Mouse (Mus musculus): ENCODE results near the gene Txn2.
"Not testable (repeated sequence)": the region's sequence is repeated elsewhere in the genome, so short reads cannot be mapped to it uniquely, and the experiment has no call there.

The Txn2 gene

DNA sequence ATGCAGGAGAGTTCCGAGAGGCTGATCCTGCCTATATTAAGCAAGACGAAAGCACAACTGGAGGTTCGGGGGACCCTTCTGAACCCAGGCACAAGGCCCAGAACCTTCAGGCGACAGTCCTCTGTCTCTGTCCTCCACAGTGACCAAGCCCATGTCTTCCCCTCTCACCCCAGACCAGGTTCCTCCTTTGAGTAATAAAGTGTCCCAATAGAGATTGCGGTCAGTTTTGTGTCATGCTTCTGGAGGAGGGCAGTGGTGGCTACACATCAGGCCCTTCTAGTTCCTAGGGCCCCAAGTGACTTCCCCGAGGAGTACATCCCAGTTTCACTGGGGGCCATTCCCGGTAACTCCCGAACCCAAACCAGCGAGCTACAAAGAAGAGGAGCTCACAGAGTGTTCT lies 54.0 kb downstream of the Txn2 start:
- no peak for DNase-seq

- DNase-seq = no peak
Measured at GRCm38 (mm10) chr15:77874310-77874709, 54.5 kb downstream of the Txn2 start.

- DNase-seq = no peak
Measured at GRCm38 (mm10) chr15:77873564-77873963, 55.2 kb downstream of the Txn2 start.

GRCm38 (mm10) chr15:77872996-77873395 lies 55.8 kb downstream of the Txn2 start:
- DNase-seq = no peak

GRCm38 (mm10) chr15:77868340-77868739 lies 60.5 kb downstream of the Txn2 start:
- DNase-seq = no peak

GRCm38 (mm10) chr15:77867231-77867968 lies 61.4 kb downstream of the Txn2 start:
- not testable (repeated sequence) for DNase-seq

- DNase-seq = no peak
Measured at GRCm38 (mm10) chr15:77866583-77867220, 62.1 kb downstream of the Txn2 start.
